Mouse (Mus musculus): Measurements from ENCODE around the gene Mia3.
"Not testable (repeated sequence)": the region's sequence is repeated elsewhere in the genome, so short reads cannot be mapped to it uniquely, and the experiment has no call there.

The Mia3 gene

GRCm38 (mm10) chr1:183369427-183370014, at the start of gene Mia3:
Gene Mia3, minus strand, starts transcription at chr1:183369553.
- peak; percentile 93 for DNase-seq (ENCODE audit: low spot score in 2 of 2)

GRCm38 (mm10) chr1:183417873-183418272, 48.5 kb upstream of the Mia3 start, which contains the start of gene Hhipl2:
Gene Hhipl2, plus strand, starts transcription at chr1:183418215.
- DNase-seq (ENCODE audit: low spot score in 2 of 2), result no peak

DNA sequence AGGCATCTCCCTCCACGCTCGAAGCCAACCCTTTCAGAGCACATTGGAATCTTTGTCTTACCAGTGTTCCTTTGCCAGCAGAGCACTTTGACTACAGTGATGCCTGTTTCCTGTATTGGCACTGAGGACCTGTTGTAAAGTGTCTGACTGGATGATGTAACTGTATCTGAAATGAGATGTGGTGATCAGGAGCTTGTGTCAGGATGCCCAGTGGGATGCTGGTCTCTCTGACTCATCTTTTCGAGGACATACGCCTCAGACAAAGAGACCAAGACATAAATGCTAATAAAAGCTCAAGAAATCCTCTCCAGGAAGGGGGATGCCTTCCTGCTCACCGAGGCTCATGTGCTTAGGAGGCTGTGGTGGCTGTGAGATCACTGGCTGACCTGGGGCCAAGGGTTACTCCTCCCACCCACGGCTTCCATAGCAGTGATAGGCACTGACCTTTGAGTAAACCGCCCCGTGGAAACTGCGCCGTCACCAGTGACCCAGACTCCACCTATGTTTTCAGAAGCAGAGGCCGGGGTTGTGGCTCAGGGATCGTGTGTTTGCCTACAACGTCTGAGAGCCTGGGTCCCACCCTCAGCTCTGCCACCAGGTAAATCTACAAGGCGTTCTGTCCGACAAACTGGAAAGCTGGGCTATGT, 44.9 kb upstream of the Mia3 start:
- no peak for DNase-seq (ENCODE audit: low spot score in 2 of 2)

- DNase-seq (ENCODE audit: low spot score in 2 of 2), result no peak
These were observed 34.0 kb upstream of the Mia3 start for GRCm38 (mm10) chr1:183403396-183403795.

DNA sequence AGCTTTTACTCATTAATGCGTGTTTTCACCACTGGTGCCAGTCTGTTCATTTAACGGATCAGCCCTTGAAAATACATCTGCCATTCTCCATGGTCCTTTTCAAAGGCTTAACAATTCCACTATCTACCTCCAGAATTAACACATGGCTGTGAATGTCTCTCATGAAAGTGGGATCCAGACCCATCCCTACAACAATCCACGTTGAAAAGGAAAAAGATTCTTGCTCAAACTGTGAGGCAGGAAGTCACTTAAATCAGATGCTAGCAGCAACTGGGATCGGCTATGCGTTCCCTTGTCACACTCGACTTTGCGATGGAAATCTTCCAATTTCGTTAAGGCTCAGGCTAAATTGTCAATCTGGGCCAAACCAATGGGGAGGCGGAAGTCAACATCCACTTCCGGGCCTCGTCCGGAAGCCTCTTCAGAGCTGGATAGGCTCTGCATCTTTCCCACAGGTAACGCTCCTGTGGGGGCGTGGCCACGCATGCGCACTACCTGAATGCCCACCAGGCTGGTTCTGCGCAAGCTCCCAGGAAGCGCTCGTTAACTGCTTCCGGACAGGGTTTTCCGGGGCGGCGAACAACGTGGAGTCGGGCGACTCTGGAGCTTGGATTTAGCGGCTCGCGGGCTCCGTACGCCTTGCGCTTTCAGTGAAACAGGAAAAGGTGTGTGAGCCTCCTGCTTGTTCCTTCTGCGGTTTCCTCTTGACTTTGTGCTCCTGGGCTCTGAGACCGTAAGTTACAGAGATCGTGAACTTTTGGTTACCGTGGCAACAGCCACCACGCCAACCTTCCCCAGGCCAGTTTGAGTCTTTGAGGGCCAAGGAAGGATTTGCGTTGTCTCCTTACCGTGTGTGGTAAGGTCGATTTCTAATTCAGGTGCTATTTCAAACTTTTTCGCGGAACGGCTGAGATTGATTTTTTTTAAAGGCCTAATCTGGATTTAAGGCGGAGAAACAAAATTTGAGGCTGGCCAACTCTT, 19.4 kb upstream of the Mia3 start, which contains the start of gene Taf1a:
Gene Taf1a, plus strand, starts transcription at position 556 of the 981 bp plus-strand sequence.
- DNase-seq (ENCODE audit: low spot score in 2 of 2), result peak; percentile 90

DNA sequence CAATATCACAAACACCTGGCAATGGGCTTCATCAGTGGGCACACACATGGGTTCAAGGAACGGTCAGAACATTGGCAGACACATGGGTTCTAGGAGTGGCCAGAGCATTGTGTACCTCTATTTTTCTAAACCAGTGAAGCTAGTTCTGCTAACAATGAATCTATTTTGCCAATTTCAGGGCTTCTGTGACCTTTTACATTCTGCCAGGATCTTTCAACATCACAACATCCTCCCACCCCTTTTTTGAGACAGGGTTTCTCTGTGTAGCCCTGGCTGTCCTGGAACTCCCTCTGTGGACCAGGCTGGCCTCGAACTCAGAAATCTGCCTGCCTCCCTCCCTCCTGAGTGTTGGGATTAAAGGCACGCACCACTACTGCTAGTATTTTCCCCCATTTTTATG, 18.1 kb upstream of the Mia3 start:
- not testable (repeated sequence) for DNase-seq (ENCODE audit: low spot score in 2 of 2)

DNA sequence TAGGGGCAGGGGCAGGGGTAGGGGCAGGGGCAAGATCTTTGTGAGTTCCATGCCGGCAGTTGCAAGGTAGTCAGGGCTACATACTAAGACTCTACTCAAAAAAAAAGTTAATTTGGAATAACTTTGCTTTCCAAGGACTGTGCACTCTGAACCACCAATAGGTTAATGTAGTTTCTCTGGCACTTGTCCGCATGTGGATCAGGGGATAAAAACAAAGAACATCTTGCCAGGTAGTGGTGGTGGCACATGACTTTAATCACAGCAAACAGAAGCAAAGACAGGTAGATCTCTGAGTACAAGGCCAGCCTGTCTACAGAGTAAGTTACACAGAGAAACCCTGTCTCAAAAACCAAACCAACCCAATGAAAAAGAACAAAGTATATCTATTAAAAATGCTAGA, 13.3 kb upstream of the Mia3 start:
- DNase-seq (ENCODE audit: low spot score in 2 of 2), result no peak

GRCm38 (mm10) chr1:183381816-183382215, 12.5 kb upstream of the Mia3 start:
- DNase-seq (ENCODE audit: low spot score in 2 of 2), result no peak

DNA sequence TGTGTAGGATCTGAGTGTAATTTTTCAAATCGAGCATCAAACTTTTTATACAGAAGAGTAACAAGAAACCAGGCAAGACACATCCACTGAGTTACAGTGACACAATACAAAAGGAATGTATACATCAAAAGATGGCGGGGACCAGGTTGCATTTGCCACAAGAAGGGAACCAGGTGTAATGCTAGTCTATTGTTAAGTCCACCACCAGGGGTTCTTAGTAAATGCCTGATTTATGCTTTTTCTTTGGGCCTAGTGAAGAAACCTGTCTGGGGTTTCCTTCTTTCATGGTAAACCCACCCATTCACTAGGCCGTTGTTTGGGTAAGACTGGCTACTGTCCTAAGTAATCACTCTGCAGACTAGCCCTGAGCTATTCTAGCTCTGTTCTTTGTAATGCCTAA, 10.0 kb upstream of the Mia3 start:
- DNase-seq (ENCODE audit: low spot score in 2 of 2), result not testable (repeated sequence)

DNA sequence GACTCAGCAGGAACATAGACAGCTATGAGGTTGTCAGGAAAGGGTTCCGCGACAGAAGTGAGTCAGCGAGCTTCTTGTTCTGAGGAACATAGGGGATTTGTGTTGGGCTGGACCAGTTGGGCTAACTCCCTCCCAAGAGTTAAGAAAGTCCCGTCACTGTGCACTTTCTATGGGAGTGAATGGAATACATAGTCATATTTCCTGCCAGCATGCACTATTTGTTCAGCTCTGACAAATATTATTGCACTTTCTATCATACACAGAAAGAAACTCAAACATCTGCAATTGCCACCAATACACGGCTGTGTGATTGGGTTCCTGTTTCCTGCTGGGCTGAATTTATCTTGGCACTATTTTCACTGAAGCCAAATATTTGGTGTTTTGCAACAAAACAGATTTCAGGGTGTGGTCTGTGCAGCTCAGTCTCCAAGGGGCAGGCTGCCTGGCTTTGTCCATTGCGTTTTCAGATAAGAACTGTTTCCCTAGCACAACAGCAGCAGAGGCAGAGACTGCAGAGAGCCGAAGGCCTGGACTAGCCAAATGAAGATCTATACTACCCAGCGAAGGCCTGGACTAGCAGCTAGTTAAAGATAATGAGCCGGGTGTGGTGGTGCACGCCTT, 9.1 kb upstream of the Mia3 start:
- DNase-seq (ENCODE audit: low spot score in 2 of 2), result no peak

DNA sequence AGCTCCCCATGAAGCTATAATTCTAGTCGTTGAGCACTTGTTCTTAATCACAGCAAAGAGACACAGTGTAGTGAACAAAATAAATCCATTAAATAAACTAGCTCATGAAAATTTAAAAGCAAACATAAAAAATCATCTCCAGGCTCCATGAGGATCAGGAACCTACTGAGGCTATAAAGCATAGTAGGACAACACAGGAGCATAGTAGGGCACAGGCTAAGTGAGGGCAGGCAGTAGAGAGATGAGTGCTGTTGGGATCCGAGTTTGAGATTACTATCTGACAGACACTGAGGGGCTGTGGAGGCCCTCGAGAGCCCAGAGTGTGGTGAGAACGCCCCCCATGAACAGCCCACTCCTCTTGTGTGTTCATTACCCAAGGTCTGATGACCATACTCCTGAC, 7.7 kb upstream of the Mia3 start:
- DNase-seq (ENCODE audit: low spot score in 2 of 2), result no peak

GRCm38 (mm10) chr1:183374728-183375127, 5.4 kb upstream of the Mia3 start:
- no peak for DNase-seq (ENCODE audit: low spot score in 2 of 2)

DNA sequence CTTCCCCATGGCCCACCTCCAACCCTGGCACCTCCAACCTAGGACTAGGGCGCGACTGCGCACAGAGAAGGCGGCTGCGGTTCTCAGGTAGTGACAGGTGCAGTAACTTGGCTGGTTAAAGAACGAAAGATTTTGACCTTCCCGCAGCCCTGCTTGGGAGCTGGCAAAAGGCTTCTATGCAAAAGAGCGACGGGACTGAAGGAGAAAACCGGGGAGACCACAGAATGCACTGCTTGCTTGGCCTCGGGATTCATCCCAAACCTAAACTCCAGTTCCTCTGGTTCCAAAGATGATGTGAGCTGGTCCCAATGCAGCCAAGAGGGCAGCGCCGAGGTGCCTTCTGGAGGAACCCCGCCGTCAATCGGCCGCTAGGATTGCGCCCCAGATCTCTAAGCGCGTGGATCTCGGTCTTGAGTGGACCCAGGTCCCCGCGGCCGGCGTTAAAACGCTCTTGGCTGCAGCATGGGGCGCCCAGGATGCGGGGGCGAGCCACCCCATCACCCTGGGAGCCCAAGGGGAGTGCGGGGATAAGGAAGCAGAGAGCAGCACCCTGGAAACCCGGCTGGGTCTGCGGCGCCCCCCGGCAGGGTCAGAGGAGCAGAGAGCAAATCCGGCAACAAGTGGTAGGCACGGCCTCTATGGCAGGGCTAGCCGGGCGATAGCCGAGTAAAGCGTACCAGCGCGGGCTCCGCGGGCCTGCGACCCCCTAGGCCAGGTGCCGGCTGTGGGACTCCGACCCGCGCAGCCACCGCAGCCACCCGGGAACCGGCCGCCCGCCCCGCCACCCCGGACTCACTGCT, 552 bp downstream of the Mia3 start:
- DNase-seq (ENCODE audit: low spot score in 2 of 2), result no peak

- DNase-seq (ENCODE audit: low spot score in 2 of 2), result no peak
These were observed 3.0 kb downstream of the Mia3 start for GRCm38 (mm10) chr1:183366361-183366760.

DNA sequence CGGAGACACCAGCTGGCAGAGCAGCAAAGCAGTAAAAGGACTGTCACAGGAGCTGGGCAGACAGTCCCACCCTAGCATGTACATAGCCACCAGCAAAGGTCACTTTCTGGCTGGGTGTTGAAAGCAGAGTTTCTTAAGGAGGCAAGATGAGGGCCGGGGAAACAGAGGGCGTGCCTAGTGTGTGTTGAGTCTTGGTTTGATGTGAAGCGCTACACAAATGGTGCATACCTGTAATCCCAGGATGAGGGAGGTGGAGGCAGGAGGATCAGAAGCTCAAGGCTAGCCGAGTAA, 5.8 kb downstream of the Mia3 start:
- no peak for DNase-seq (ENCODE audit: low spot score in 2 of 2)

GRCm38 (mm10) chr1:183362729-183363576, 6.4 kb downstream of the Mia3 start:
- DNase-seq (ENCODE audit: low spot score in 2 of 2), result no peak

GRCm38 (mm10) chr1:183362301-183362700, 7.1 kb downstream of the Mia3 start:
- no peak for DNase-seq (ENCODE audit: low spot score in 2 of 2)

GRCm38 (mm10) chr1:183358901-183359300, 10.5 kb downstream of the Mia3 start:
- DNase-seq (ENCODE audit: low spot score in 2 of 2), result no peak

GRCm38 (mm10) chr1:183349840-183350239, 19.5 kb downstream of the Mia3 start:
- DNase-seq (ENCODE audit: low spot score in 2 of 2), result peak in 1 of 2 experiments; percentile 50

DNA sequence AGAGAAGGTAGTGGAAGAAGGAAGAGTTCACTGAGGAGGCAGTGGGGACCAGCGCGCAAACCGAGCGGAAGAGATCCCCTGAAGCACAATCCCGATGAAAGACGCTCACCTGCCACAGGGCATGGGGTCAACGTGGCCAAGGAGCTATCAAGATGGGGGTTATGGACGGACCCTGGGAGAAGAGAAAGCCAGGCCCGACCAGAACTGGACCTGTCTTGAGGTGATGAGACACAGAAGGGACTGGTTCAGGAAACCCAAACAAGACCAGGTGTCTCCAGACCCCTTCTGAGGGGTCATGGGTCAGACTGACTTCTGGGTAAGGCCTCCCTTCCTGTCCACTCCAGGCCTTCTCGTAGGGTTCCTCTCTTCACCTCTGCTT, 23.5 kb downstream of the Mia3 start:
- no peak for DNase-seq (ENCODE audit: low spot score in 2 of 2)
